Mouse (Mus musculus): Measurements from ENCODE around the gene Irf5.

DNA sequence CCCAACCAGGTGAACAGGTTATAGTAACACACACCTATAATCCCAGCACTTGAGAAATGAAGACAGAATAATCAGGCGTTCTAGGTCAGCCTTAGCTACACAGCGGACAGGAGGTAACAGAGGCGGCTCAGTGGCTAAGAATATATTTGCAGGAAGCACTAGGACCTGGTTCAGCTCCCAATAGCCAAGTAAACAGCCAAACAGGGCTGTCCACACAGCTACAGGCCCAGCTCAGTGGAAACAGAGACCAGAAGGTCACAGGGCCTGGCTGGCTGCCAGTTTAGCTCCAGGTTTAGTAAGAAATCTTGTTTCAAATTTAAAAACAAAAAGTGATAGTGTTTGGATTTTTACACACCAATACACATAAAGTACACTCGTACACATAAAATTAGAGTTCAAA, 32.3 kb upstream of the Irf5 start:
- TF ChIP-seq CTCF (IDR thresholded peaks at IDR 0.05; ENCODE audit: borderline replicate concordance, insufficient read depth, low read depth, low read length) (no peak), POLR2A (IDR thresholded peaks at IDR 0.05; ENCODE audit: borderline replicate concordance, insufficient read depth, low read length) (no peak)

Measured in cerebellum, adult 2 months (tissue).